Mouse (Mus musculus): ENCODE results near the gene Ift172.

The Ift172 gene

DNA sequence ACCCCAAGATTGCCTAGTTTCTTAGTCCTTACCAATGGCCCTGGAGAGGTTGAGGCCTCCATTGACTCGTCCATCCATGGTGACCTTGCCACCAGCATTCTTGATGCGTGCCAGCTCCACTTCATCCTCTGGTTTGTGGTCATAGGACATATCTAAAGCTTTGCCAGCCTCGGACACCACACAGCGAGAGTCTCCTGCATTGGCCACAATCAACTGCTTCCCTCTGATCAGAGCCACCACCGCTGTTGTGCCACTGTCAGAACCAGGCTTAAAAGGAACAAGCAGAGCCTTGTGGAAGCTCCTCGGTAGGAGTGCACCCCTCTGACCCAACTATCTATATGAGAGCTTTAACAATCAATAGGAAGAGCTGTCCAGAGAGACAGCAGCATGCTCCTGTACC, 86.5 kb downstream of the Ift172 start:
- no peak for DNase-seq

DNA sequence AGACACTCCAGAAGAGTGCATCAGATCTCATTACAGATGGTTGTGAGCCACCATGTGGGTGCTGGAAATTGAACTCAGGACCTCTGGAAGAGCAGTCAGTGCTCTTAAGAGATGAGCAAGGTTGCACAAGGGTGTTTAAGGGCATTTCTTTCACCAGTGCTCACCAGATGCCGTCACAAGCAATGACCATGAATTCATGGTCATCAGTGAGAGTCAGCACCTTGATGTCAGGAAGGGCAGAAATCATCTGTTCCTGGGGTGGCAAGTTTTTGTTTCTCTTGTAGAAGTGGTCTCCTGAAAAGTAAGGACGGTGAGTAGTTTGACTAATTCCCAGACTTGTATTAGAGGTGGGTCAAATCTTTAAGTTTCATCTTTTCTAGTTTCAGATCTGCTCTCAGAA, 87.0 kb downstream of the Ift172 start:
- DNase-seq, result no peak
